Mouse (Mus musculus) bone marrow, adult 2 months (tissue): ENCODE results near the gene Plxnd1.

Experiments used
- CTCF ChIP-seq: fragments of 200-500 bp; IDR thresholded peaks from 2 replicates; pipeline ENCODE4 v1.5.1; 2011; ENCODE audit warnings: low read length, control low read depth; ENCODE audit not compliant: control insufficient read depth, insufficient read depth
- POLR2A ChIP-seq: fragments of 200-500 bp; IDR thresholded peaks from 2 replicates; pipeline ENCODE4 v1.6.1; 2011; ENCODE audit warnings: low read depth, mild to moderate bottlenecking, control low read depth, low read length, borderline replicate concordance; ENCODE audit not compliant: control insufficient read depth

DNA sequence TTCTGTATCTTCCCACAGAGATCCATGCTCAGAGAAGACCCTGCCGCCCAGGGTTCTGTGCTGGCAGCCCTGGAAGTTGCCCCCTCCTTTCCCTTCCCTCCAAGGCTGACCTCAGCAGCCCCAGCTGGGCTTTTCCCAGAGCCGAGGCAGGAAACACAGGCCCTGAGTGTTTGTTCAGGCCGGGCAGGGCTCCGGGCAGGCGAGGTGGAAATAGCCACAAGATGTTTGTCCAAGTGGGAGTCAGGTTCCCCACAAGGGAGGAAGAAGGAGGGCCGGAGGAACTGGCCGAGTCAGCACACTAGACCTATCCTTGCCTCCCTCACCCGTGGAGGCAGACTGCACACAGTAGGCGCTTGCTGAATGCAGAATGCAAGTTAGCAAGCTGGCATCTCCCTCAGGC, 11.9 kb upstream of the Plxnd1 start:
- no peak for TF ChIP-seq POLR2A
- no peak for TF ChIP-seq CTCF
